Mouse (Mus musculus): ENCODE results near the gene Cuedc2.

The Cuedc2 gene

DNA sequence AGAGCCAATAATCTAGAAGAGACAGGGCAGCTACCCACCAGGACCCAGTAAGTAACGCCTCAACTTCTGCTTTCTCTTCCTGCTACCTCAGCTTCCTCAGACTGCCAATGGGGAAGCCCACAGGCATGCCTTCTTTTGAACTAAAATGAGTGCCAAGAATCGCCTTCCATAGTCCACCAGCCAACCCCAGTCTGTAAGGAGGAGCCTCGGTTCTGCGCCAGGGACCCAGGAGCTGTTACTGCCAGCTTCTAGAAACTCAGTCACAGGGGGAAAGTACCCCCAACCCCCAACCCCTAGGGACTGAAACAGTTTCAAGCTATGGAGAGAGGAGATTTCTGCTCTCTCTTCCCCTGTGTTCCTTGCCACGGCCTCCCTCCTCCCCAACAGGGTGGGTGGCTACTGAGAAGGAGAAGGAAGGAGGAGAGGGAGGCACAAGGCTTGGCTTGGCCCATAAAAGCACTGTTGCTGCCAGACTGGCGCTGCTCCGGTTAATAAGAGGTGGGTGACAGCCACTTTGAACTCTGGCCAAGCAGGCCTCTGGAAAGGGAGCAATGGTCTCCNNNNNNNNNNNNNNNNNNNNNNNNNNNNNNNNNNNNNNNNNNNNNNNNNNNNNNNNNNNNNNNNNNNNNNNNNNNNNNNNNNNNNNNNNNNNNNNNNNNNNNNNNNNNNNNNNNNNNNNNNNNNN is 927 bp upstream of the Cuedc2 start:
- DNase-seq (ENCODE audit: low spot score): no peak

DNA sequence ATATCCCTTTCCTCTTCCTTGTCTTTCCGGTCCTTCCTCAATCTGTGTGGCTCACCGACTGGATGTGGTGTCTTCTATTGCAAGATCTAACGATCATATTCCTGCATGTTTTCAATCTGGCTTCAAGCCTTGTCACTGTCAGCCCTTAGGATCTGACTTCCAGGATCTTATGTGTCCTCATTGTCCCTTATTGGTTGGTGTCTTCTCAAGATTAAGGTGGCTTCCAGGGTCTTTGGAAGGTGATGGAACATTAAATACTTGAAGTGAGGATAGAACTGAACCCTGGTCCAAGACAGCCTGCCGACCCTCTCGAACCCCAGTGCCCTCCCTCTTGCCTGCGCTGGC is 412 bp upstream of the Cuedc2 start:
- DNase-seq (ENCODE audit: low spot score): no peak

DNA sequence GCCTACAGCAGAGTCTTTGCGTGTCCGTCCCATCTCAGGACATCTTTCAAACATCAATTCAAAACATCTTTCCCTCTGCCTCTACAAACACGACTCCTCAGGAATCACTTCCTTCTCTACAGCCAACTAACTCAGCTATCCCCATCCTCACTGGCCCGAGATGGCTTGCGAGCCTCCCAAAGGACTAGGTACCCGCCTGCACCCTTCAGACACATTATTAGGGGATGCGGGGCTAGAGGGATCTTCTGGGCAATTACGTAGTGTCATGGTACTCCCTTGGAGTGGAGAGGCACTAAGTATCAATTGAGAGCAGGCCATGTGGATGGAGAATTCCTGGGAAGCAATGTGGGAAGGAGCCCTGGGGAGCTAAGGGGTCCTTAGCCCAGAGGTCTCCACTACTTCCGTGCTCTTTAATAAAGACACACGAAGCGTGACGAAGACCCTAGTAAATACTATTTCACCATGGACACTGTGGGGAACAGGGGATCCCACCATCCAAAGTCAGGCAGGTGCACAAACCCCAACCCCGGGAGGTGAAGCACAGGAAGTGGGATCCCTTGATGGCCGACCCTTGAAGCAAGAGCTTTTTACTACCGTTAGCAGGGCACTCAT is 677 bp downstream of the Cuedc2 start:
- DNase-seq (ENCODE audit: low spot score): no peak

DNA sequence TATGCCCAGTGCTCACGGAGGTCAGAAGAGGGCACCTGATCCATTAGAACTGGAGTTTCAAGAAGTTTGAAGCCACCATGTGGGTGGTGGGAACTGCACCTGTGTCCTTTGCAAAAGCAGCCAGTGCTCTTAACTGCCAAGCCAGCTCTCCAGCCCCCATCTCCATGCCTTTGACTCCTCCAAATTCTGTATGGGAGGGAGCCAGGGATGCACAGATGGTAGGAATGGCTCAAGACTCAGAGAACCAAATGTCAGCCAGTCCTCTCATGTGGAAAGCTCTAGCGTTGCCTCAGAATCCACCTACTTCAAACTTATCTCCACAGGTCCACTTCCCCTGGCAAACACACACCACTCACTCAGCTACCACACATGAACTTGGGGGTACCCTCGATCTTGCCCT is 4.6 kb downstream of the Cuedc2 start:
- no peak for DNase-seq (ENCODE audit: low spot score)

DNA sequence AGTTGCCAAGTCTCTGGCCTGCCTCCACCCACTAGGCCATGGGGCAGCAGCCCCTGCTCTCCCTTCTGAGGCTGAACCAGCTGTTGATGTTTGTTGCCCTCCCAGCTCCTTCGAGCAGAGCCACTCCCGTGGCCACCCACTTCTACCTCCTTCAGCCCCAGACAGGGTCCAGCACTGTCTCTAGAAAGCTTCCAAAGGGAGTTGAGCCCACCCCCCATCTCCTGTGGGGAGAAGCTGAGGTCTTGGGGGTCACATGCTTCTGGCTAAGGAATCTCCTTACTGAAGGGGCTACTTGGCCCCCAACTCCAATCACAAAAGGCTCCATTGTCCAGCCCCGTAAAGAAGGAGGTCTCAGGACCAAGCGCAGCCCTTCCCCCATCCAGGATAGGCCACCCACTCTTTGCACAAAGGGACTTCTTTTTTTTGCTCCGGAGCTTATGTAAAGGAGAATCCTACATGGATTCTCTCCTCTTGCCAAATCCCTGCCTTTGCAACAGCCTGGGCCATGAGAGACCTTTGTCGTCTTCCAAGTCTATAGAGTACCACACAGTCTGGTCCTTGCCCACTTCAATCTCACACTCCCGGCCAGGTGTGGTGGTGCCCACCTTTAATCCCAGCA is 5.7 kb downstream of the Cuedc2 start:
- DNase-seq (ENCODE audit: low spot score): no peak

DNA sequence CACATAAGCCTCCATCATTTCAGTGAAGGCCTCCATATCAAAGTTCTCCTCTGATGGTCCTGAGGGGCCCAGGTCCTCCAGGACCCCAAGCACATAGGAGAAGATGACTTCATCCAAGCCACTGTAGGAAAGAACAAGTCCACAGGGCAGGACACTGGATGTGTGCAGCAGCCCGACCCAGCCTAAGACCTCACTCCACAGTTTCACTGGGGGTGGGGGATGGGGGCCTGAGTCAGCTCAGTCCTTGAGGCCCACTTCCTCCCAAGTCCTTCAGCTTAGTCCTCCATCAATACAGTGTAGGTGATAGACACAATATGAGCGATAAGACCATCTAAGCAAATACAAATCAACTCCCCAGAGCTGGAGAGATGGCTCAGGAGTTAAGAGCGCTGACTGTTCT is 6.6 kb downstream of the Cuedc2 start:
- DNase-seq (ENCODE audit: low spot score): no peak

DNA sequence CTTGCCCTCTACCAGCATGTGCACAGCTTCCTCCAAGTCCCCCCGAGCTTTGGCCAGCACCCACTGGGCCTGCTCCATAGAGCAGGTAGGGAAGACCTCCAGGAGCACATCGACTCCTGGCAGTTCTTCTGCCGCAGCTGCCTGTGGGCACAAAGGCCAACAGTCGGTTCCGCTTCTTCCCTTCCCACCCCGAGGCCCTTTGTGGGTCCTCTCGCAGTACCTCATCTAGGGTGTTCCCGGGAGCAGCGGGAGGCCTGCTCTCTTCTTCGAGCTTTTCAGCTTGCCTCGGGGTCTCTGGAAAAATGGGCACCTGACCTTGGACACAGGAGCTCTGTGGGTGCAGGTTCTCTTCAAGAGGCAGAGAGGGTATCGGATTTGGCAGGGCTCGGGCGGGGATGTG is 7.2 kb downstream of the Cuedc2 start:
- no peak for DNase-seq (ENCODE audit: low spot score)

DNA sequence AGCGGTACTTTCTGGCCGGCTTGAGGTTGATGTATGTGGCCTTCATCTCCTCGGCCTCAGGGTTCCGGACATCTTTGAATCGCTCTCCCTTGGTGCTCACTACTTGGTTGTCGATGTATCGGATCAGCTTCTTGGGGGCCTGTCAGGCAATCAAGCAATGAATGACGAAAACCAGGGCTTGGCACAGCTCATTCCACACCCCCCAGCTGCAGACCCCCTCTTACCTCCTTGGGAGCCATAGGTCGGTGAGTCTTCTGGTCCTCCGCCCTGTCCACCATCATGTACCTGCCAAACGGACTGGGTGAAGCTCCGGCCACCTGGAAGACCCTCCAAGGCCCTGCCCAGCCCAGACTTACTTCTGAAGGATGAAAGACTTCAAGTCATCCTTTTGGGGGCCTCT is 7.8 kb downstream of the Cuedc2 start:
- DNase-seq (ENCODE audit: low spot score): no peak

DNA sequence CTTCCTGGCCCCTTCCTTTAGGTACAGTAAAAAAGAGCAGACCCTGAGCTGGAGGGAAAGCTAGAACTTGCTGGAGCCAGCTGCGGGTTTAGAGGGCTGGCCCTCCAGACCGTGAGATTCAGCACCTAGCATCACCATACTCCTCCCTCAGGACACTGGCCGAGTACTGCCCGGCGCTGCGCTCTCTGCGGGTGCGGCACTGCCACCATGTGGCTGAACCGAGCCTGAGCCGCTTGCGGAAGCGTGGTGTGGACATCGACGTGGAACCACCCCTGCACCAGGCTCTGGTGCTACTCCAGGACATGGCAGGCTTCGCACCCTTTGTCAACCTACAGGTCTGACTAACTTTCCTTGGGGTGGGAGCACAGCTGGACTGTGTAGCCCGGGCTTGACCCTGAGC is 8.6 kb downstream of the Cuedc2 start:
- DNase-seq (ENCODE audit: low spot score): no peak

DNA sequence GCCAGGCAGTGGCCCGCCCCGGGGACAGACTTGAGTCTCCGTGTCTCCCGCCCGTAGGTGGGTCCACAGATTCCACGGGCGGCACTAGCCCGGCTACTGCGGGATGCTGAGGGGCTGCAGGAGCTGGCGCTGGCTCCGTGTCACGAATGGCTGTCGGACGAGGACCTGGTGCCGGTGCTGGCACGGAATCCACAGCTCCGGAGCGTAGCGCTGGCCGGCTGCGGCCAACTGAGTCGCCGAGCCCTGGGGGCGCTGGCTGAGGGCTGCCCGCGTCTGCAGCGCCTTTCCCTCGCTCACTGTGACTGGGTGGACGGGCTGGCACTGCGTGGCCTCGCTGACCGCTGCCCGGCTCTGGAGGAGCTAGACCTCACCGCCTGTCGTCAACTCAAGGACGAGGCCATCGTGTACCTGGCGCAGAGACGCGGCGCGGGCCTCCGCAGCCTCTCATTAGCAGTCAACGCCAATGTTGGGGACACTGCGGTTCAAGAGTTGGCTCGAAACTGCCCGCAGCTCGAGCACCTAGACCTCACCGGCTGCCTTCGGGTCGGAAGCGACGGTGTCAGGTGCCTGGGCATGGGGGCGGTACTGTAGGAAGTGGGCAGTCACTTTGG is 9.4 kb downstream of the Cuedc2 start:
- no peak for DNase-seq (ENCODE audit: low spot score)

DNA sequence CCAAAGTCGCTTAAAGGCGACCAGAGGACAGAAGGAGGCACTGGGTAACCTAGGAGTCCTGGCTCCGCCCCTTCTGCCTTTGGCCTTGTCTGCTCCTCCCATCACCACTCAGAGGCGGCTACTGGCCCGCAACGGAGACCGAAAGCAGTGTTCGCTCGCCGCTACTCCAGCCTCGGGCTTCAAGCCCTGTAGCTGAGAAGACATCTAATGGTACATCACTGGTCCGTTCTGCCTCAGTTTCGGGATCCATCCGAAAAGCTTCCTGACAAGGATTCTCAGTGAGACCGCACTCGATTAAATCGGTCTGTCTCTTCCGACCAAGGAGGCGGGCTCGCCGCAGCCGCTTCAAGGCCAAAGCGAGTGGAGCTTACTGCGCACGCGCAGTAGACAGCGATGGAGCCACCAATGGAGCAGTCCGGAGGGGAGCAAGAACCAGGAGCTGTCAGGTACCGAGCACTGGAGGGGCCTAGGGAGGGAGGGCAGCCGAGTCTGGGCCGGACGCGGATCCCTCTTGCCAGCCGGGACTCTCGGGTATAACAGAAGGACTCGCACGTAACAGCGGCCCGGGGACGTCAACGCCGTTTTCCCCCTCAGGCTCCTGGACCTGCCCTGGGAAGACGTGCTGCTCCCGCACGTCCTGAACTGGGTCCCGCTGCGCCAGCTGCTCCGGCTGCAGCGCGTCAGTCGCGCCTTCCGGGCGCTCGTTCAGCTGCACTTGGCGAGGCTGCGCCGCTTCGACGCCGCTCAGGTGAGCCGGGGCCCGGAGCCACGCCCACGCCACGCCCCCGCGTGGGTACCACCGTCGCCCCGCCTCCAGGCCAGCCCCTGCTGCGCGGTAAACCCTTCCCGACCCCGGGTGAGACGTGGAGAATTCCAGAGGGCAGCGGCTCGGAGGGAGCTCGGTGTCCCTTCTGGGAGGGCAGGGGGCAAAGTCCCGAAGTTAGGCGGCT is 10.1 kb downstream of the Cuedc2 start, which contains the start of gene Fbxl15:
Fbxl15 (plus strand) TSS at position 104 of the 950 bp plus-strand sequence.
- DNase-seq (ENCODE audit: low spot score): peak; percentile 96

DNA sequence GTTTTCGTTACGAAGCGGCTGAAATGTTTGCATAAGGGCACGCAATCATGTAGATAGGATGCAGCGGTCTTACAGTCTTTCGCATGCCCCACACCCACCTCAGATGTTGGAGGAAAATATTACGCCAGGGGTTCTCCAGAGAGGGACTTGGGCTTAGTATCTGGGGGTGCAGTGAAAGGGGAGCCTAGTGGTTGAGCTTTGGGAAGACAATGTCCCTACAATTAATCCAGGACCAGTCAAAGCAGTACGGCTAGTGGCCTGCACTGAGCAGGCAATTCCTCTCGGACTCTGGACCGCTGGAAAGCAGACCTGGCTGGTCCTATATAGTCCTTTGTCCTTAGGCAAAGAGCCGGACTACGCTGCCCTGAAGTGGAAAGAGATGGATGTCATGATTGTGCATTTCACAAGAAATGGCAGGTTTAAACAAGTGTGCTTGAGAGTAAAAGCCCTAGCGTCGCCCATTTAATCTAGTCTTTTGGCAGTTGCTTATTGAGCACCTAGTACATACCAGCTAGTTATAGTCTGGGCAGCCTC is 10.9 kb downstream of the Cuedc2 start:
- no peak for DNase-seq (ENCODE audit: low spot score)

DNA sequence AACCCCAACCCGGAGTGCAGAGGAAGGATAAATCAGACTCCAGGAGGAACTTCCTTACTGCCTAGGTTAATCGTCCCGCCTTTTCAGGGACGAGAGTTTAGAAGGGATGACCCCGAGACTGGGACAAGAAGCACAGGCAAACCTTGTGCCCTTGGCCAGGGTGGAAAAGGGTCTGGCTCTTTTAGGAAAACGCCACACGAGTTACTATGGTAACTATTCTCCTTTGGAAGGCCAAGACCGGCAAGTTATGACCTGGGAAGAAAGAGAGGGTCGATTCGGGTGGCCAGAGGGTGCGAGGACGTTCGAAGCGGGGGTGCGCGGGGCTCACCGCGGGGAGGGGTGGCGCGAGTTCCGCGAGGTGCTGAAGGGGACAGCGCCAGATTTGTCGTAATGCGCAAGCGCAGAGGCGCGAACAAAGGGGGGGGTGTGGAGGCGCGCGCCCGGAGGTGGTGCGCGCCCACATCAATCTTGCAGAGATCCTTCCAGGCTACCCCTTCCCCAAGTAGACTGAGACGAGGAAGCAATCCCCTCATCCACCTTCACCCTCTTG is 11.7 kb downstream of the Cuedc2 start, which contains the start of gene Psd:
Psd (minus strand) TSS at position 401 of the 550 bp plus-strand sequence.
- DNase-seq (ENCODE audit: low spot score): no peak

DNA sequence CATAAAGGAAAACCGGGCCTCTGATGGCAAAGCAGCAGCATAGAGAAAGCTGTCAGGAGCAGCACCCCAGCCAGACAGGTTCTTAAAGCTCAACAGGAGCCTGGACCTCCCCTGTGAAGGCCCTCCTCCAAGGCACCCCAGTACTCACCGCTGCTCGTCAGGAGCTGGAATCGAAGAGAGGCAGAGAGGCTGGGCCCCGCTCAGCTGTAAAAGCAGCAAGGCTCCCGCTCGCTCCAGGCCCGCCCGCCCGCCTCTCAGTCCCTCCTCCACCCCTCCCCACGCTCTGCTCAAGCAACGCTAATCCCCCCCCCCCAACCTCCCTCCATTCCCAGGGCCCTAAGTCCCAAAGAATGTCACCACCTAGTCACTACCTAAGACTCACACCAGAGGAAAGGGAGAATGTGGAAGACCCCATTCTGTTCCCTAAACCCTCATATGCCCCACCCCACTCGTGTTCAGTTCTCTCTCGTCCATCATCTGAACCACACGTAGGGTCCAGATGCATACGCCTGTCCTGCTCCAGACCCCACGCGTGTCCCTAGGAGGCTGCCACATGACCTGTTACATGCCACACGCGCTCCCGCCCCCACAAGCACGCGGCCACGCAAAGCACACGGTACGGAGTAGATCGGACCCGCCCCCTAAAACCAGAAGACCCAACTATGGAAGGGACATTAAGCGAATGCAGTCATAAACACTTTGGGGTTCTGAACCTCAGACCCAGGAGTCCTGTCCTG is 12.3 kb downstream of the Cuedc2 start:
- no peak for DNase-seq (ENCODE audit: low spot score)

DNA sequence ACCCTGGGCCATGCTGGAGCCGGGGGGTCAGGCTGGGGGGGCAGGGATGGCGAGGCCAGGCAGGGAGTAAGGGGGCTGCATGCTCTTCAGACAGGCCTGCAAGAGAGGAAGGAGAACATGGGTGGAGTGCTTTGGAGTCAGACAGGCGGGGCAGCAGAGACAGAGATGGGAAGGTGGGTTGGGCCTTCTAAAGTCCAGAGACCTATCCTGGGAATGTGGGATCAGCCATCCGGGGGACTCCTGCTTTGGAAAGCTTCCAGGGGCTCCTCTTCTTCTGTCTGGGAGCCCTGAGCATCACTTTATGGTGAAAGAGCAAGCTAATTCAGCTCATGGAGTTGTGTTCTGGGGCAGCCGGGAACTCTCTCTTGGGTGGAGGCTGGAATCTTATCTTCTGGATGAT is 13.6 kb downstream of the Cuedc2 start:
- no peak for DNase-seq (ENCODE audit: low spot score)

DNA sequence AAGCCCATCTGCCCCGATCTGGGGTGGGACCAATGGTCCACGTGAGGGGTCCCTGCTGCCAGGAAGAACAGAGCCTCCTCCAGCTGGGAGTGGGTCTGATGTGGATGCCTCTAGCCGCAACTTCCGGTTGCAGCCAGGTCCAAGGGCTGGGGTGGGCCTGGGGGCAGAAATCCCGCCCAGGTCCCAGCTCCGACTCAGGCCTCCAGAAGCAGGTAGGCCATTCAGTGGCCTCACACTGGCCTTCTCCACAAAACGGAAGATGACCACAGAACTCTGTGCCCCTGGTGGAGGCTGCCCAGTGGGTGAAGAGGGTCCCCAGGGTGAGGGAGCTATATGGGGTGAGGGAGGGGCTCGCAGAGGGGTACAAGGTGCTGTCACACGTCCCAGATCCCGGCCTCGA is 14.1 kb downstream of the Cuedc2 start:
- DNase-seq (ENCODE audit: low spot score): no peak

DNA sequence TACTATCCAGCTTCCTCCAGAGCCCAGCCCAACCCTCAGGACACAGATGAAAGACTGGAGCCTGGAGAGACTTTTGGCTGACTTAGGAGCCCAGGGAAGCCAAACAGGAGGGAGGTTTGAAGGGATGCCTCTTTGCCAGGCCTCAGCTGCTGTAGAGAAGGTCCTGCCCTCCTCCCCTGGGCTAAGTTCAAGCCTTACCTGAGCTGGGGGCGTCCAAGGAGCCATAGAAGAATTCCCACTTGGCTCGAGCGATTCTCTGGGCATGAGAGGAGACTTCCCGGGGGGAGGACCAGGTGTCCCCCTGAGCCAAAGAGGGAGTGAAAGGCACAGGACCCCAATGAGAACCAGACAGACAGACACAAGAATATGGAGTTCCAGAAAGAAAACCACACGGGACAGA is 14.8 kb downstream of the Cuedc2 start:
- DNase-seq (ENCODE audit: low spot score): no peak

DNA sequence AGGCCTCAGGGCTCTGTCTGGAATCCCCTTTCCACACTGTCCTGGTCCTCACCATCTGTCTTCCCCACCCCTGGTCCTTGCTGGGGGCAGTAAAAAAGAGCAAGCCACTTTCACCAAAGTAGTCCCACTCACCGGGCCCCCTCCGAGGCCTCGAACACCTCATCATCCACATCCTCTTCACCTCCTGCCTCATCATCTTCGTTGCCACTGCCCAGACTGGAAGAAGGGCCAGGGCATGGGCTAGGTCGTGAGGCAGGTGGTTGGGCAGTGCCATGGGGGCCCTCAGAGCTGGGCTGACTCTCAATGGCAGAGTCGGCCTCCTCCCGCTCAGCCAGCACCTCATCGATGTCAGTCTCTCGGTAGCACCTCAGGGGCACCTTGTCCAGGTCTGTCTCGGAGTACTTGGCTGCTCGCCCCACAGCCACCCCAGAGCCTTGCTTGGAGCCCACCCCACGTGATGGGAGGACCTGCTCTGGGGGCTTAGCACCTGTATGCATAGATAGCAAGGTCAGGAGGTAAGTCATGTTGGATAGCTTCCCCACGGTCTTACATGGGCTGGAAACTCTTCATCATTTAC is 15.4 kb downstream of the Cuedc2 start:
- DNase-seq (ENCODE audit: low spot score): no peak

DNA sequence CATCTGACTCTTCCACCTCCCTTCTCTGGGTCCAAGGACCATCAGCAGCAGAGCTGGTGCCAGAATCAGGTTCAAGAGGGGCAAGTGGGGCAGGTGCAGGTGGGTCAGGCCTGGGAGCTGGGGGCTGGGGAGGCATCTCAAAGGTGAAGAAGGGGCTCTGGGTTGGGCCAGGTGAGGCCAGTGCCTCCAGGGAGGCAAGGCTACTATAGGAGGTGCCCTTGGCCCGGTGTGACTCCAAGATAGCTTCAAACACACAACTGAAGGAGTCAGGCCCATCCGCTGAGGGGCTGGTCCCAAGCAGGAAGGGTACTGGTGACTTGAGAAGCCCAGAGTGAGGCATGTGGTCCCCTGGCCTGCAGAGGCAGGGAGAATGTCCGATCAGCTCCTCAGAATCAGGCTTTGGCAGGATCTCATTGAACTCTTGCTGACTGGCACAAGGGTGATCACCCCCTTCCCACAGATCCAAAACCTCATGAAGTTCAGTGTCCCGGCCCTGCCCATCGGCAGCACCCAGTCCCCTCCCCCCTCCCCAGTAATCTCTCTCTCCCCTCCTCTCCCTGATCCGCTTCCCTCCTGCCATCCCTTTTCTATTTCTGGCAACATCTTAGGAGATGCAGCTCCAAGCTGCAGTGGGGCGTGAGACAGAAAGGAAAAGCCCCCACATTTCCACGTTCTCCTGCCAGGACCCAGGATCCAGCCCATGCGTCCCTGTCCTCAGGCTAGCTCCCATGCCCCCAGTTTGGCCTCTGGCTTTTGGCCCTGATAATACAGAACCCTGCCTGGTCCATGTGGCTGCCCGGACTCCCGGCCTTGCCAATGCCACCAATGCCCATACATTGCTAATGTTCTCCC is 16.1 kb downstream of the Cuedc2 start:
- no peak for DNase-seq (ENCODE audit: low spot score)

All from c-Kit-positive CD71-positive TER-119-positive erythroid progenitor cells, embryonic 14.5 days (primary cell).